Comparison of ENCODE assay signal across 35 mouse cellular contexts in the genomic region with DNA sequence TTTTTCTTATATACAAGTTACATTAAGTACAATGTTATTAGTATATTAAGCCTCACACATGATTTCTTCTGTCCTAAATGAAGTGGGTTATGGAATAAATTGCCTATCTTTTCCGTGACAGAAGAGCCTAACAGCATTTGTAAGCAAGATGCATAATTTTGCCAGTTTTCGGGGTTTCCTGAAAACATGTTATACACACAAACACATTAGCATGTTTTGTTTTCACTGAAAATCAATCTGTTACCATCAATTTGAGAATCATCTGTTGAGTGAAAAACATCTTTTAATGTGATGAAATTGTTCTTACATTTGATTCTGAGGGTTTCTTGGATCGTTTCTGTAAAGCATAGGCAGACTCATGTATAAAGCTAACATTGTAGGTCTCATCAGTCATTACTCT. TPM values are rescaled to one million over a fixed set of nuclear protein-coding genes. Genes with fewer than 3 reads are reported as not detected.
"Had no signal": no experiment of that assay in that cellular context is flagged by ENCODE, and none has a peak within 500 bp of the region (broad histone marks: within the 10 kb centered on the region; RNA-seq: fewer than 3 reads in every experiment).

No protein-coding gene starts in this region.

- ATAC-seq: hindbrain, embryonic 16.5 days; inflammation-experienced regulatory T-cells, adult 6 months; intestine, embryonic 15.5 days; intestine, postnatal 0 days; liver, embryonic 12.5 days had no signal

- H3K9ac ChIP-seq: heart, embryonic 13.5 days; heart, embryonic 15.5 days; hindbrain, embryonic 14.5 days; intestine, embryonic 15.5 days; limb, embryonic 13.5 days; limb, embryonic 15.5 days; liver, embryonic 12.5 days; liver, embryonic 14.5 days had no signal

- H3K27ac ChIP-seq: heart, adult 2 months; heart, embryonic 13.5 days; heart, embryonic 15.5 days; hindbrain, embryonic 14.5 days; intestine, embryonic 15.5 days; layer of hippocampus, adult 2 months; limb, embryonic 13.5 days; limb, embryonic 15.5 days; liver, embryonic 12.5 days; liver, embryonic 14.5 days had no signal

- H3K9me3 ChIP-seq: heart, embryonic 13.5 days; heart, embryonic 15.5 days; intestine, embryonic 15.5 days; limb, embryonic 13.5 days; limb, embryonic 15.5 days; liver, embryonic 12.5 days had no signal

- H3K4me3 ChIP-seq: heart, adult 2 months; heart, embryonic 13.5 days; heart, embryonic 15.5 days; intestine, embryonic 15.5 days; layer of hippocampus, adult 2 months; limb, embryonic 13.5 days; limb, embryonic 15.5 days; liver, embryonic 12.5 days had no signal

- H3K4me1 ChIP-seq: heart, embryonic 13.5 days; heart, embryonic 15.5 days; intestine, embryonic 15.5 days; limb, embryonic 13.5 days; limb, embryonic 15.5 days; liver, embryonic 12.5 days had no signal

- H3K36me3 ChIP-seq: heart, embryonic 13.5 days; heart, embryonic 15.5 days; intestine, embryonic 15.5 days; limb, embryonic 13.5 days; limb, embryonic 15.5 days; liver, embryonic 12.5 days had no signal

- DNase-seq: gastrocnemius, postnatal 14 days; gastrocnemius, postnatal 36 days; heart, adult 11 months; heart, adult 2 months; heart, postnatal 14 days; heart, postnatal 36 days; kidney, adult 18-20 months; kidney, adult 8-10 months; kidney, postnatal 10 days; kidney, postnatal 25 days; kidney, postnatal 4 days; layer of hippocampus, adult 9-11 months; layer of hippocampus, postnatal 36 days; left cerebral cortex, postnatal 4 days had no signal

- H3K4me2 ChIP-seq: heart, embryonic 11.5 days; heart, embryonic 13.5 days; heart, embryonic 15.5 days; hindbrain, embryonic 14.5 days; intestine, embryonic 15.5 days; limb, embryonic 13.5 days; limb, embryonic 15.5 days; liver, embryonic 12.5 days had no signal

- H3K27me3 ChIP-seq: heart, embryonic 13.5 days; heart, embryonic 15.5 days; intestine, embryonic 15.5 days; limb, embryonic 13.5 days; limb, embryonic 15.5 days; liver, embryonic 12.5 days had no signal

RNA-seq across cellular contexts. Expression of a gene that starts 56.7 kb away (rescaled TPM):
- polyA plus RNA-seq: gonadal fat pad, adult 2 months; heart, adult 2 months; heart, embryonic 11.5 days; heart, embryonic 13.5 days; heart, embryonic 15.5 days; heart, postnatal 0 days; hindbrain, embryonic 11.5 days; hindbrain, embryonic 14.5 days; hindbrain, embryonic 16.5 days; inflammation-experienced regulatory T-cells, adult 6 months; intestine, embryonic 15.5 days; intestine, postnatal 0 days; kidney, embryonic 14.5 days; kidney, embryonic 16.5 days; limb, embryonic 11.5 days; limb, embryonic 13.5 days; limb, embryonic 15.5 days; liver, adult 2 months; liver, embryonic 12.5 days; liver, embryonic 14.5 days; liver, embryonic 16.5 days had no signal
